Mouse (Mus musculus): ENCODE results near the gene Naip2.
"Not testable (repeated sequence)": the region's sequence is repeated elsewhere in the genome, so short reads cannot be mapped to it uniquely, and the experiment has no call there.

GRCm38 (mm10) chr13:100246223-100246622 lies 44.3 kb upstream of the Naip2 start, which contains the start of gene Naip5:
- not testable (repeated sequence) for TF ChIP-seq CTCF, EP300 (IDR thresholded peaks at IDR 0.05; ENCODE audit: low read depth)

All from heart, postnatal 0 days (tissue).